Mouse (Mus musculus) large intestine, adult 2 months (tissue): ENCODE measurements at regions not wholly inside any gene's neighbourhood (a gene's known extent, or its start where the extent isn't known, plus 50 kb on each side); places are given as distances from the start of the nearest gene placed in this dataset.

Experiments
- DNase-seq: peaks from one replicate; pipeline ENCODE4 v3.0.0-alpha.2; 2012; ENCODE audit warnings: low read depth, low spot score
- WGBS: fragments of 180-500 bp; shearing (Covaris S2); methylation state at CpG from one replicate; pipeline ENCODE4 v1.1.7; 2018; 5-methylcytosine and 5-hydroxymethylcytosine counted together

DNA sequence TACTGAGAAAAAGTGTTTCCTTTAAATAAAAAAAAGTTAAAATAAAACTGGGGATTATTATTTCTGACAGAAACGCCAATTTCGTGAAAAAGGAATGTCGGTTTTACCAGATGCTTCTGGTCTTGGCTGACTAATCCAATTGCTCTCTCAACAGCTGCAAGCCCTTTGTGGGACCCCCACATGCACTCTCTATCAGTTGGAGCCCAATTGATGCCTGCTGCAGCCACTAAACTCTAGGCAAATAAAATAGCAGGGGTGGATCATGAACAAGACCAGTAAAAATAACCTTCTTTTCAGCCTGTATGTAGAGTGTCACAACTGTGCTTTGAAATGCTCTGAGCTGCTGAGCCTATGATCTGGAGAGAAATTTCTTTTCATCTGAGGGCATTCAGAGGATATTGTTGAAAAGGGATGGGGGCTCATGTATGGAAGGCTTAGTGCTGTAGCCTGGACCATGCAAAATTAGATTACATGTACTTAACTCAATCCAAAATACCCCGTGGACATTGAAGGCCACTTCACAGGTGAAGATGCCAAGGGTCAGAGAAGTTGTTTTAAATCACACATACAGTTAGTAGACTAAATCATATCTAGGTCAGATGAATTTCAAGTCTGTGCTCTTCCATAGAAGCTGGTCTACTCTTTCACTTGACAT lies 117.0 kb upstream of the Cep162 start:
- no peak for DNase-seq

DNA sequence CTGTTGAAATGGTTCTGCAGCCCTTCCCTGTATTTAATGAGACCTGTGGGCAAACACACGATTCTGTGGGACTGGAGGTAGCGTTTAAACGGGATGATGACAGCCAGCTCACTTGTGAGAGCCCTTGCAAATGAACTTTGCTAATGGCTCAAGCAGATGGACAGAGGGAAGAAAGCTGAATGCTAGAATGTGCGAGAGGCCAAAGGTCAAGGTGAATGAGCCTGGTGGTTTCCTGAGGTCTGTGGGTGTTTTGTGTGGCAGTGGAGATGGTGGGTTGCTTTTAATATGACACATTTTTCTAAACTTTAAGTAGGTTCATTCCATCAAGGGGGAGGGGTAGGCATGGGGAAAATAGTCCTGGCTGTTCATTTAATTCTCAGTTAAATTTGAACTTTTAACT lies 113.7 kb upstream of the Cep162 start:
- WGBS = 27% methylated on average over 4 of the region's 4 CpGs
- no peak for DNase-seq

More for the DNA sequence above, 117.0 kb upstream of the Cep162 start:
- WGBS = 68% methylated on average over 4 of the region's 4 CpGs

DNA sequence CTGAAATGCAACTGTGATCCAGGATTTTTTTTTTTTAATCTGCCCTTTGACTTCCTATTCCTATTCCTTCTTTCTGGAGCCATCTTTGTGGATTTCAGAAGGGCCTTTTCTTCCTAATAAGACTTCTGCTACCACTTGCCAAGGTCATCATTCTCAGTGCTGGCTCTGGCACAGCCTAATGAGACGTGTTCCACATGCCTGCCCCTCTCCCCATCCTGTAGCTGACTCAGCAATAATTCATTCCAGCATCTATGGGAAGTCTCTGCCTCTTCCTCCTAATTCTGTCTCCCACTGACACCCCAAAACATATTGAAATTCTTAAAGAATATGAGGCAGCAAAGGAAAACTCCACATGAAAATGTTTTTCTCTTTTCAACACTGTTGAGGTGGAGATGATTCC lies 91.7 kb upstream of the Cep162 start:
- DNase-seq = no peak
- 48% methylated on average over 1 of the region's 1 CpGs for WGBS

DNA sequence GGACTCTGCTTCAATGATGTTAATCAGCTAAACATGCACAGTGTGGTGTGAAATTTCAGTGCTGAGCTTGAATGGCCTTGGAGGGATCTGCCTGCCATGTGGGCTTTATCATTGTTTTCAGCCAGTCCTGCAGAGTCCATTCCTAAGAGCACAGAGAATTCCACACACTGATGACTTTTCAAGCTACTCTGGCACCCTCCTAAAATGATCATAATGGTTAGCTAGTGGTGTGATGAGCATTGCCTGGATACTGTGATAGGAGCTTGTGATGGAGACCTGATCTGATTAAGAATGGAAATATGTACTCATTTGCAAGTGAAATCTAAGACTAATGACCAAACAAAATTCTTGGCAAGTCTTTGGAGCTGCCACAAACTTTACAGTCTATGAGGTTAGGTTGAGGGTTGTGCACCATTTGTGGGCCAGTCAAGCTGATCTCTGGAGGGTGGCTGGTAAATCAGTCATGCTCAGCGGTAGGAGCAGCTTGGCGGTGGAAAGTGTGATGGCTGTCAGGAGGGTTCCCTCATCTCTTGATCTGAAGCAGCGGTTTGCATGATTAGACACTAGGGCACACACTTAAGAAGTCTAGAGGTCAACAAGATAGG lies 91.0 kb upstream of the Cep162 start:
- no peak for DNase-seq
- WGBS = 73% methylated on average over 3 of the region's 3 CpGs

DNA sequence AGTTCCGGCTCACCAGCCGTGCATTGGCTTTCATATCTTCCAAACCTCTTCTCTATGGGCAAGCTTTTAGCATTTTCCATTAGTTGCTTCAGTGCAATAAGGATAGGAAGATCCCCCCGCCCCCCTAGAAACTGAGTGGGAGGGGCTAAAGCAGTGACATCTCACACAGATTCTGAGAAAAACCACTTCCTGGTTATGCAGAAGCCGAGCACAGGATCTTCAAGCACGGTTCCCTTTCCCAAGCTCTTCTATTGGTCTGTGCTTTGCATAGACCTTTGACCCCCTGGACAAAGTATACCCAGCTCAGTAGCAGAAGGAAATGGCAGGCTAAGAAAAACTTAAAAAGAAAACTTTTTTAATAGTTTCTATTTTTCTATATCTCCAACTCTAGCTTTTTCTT lies 86.1 kb upstream of the Cep162 start:
- DNase-seq = no peak
- WGBS = 56% methylated on average over 5 of the region's 5 CpGs

DNA sequence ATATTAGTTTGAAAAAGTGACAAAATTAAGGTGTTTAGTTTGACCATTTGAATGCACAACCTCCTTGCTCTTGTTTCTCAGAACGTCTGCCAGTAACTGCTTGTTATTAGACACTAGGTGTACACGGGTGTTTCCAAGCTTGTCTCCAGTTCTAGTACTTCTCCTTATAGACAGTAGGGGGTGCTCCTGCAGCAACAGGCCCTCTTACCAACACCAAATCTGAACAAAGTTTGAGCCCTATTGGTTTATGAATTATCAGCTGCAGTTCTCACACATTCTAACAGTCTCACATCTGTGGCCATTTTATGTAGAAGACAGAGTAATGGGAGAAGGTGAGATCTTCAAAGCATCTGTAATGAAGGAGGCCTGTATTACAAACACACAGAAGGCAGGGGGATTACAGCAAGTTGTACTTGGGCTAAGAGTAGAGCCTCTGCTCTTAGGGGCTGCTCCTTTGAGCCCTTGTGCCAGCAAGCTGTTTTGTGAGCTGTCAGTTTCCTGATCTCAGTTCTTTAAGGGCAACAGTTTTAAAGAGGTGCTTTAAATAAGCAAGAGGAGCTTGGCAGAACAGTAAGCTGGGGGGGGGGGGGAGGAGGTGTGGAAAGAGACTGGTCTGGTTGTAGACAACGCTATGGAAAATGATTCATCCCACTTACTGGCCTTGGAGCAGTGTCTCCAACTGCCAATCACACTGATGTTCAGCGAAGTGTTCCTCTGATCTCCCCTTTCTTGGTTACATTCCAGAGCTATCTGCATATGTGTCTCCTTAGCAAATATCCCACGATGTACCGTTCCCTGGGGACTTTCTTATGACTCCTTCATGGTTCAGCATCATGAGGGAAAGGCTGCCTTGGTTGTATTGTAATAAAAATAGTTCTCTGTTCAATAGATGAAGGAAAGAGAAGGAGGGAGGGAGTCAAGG lies 71.3 kb upstream of the Cep162 start:
- WGBS = 36% methylated on average over 6 of the region's 6 CpGs
- DNase-seq = no peak

DNA sequence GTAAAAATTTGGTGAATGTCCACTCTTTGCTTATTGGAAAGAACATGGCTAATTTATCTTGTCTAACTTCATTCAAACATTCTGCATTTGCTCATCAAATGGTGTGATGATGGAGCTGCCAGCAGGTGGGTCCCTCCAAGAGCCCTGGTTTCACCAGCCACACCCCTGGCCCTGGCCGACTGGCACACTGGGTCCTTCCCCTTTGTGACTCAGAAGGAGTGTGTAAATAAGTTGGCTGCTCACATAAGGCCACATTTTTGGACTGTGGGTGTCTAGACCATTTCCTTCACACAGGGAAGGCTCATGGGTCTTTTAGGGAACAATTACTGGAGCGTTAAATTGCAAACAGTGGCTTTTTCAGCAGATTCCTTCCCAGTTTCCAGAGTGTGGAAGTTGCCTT lies 68.4 kb upstream of the Cep162 start:
- no peak for DNase-seq
- 49% methylated on average over 2 of the region's 2 CpGs for WGBS

DNA sequence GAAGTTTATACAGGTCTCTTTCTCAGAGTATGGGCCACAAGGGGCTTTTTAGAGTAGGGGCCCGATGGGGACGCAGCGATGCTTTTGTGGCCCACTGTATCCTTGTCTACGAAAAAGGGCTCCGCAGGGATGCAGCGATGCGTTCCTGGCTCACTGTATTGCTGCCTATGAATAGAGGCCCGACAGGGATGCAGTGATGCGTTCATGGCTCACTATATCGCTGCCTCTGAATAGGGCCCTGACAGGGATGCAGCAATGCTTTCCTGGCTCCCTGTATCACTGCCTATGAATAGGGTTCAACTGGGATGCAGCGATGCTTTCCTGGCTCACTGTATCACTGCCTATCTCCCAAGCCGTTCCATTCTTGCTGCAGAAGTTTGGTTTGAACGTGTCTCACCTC lies 65.4 kb upstream of the Cep162 start:
- DNase-seq = no peak
- WGBS = 92% methylated on average over 13 of the region's 13 CpGs

DNA sequence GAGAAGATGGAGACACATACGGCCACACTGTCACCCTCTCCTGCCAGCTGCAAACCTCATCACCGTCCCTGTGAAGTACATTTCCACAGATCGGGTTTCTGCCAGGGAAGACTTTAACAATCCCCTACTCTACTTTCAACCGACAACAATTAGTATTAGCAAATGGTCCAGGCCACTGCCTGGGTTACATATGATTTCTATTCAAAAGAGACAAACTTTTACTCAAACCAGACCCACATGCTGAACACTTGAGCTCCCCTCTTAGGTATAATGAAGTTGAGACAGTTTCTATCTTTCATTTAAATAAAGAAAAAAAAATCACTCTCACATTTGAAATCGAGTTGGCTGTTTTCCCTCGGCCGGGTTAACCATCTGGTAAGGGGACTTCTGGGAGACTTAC lies 63.4 kb upstream of the Cep162 start:
- WGBS = 71% methylated on average over 7 of the region's 7 CpGs
- no peak for DNase-seq

DNA sequence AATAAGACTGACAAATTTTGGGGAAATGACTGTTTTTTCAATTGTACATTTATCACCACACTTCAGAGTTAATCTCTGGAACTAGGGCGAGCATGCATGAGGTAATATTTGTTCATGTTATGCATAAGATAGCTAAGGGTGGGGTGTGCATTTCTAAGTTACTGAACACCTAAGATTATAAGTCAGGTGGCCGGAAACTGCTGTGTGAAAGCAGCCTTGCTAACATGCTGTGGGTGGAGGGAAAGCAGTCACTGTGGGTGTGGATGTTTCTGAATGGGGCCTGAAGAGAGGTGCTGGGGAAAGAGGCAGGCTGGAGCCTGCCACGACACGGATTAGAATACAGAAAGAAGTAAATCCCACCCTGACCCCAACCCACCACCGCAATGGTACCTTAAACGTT lies 54.8 kb upstream of the Cep162 start:
- 62% methylated on average over 6 of the region's 6 CpGs for WGBS
- no peak for DNase-seq
